Mouse (Mus musculus) olfactory bulb, adult 2 months (tissue): ENCODE measurements around the gene Adamts2. TPM values are rescaled to one million over a fixed set of nuclear protein-coding genes. Genes with fewer than 3 reads are reported as not detected.

Source experiments
- H3K27ac ChIP-seq: fragments of 200-500 bp; 2 replicates; pipeline ENCODE4 v1.5.1; 2012; ENCODE audit warnings: low read depth, low read length; ENCODE audit not compliant: insufficient read depth
- H3K4me1 ChIP-seq: fragments of 200-500 bp; 2 replicates; pipeline ENCODE4 v1.6.1; 2012; ENCODE audit warnings: low read length; ENCODE audit not compliant: control insufficient read depth, insufficient read depth
- H3K4me3 ChIP-seq: fragments of 200-500 bp; 2 replicates; pipeline ENCODE4 v1.5.1; 2012; ENCODE audit warnings: mild to moderate bottlenecking, low read depth, low read length, moderate library complexity; ENCODE audit not compliant: insufficient read depth
- CTCF ChIP-seq: fragments of 200-500 bp; IDR thresholded peaks from 2 replicates; pipeline ENCODE4 v1.5.1; 2012; ENCODE audit warnings: low read depth, mild to moderate bottlenecking, low read length, moderate library complexity; ENCODE audit not compliant: insufficient read depth
- POLR2A ChIP-seq: fragments of 200-500 bp; IDR thresholded peaks from 2 replicates; pipeline ENCODE4 v1.6.1; 2012; ENCODE audit warnings: mild to moderate bottlenecking, low read depth, low read length, moderate library complexity; ENCODE audit not compliant: insufficient read depth
- WGBS: fragments of 180-500 bp; shearing (Covaris S2); methylation state at CpG from one replicate; pipeline ENCODE4 v1.1.7; 2018; 5-methylcytosine and 5-hydroxymethylcytosine counted together
- polyA plus RNA-seq: library from polyadenylated mRNA; stranded (reverse); fragments of >200 nt; gene quantifications from 2 replicates; pipeline ENCODE4 v1.2.4, GENCODE M21; 2012; ENCODE audit warnings: low replicate concordance; ENCODE audit not compliant: missing spikeins, insufficient read depth, insufficient read length

The Adamts2 gene
- polyA plus RNA-seq, 1 experiment, result not detected

DNA sequence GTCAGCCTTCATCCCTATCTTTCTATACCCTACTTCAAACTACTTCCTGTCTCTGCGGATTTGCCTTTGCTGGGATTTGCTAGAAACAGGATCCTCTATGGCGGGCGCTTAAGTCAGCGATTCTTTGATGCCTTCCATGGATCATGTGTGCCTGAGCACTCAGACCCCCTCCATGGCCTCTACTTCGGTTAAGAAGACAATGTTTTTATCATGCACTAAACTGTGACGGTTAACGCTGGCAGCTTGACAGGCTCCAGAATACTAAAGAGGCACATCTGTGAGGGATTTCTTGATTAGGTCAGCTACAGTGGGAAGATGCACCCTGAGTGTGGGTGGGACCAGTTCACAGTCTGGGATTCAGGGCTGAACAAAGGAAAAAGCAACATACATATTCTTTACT, 101.5 kb downstream of the Adamts2 start:
- TF ChIP-seq CTCF (no peak), POLR2A (no peak)
- WGBS, result 76% methylated on average over 7 of the region's 7 CpGs
- no peak overlapping the region for H3K4me3 ChIP-seq

GRCm38 (mm10) chr11:50704511-50704910, 102.6 kb downstream of the Adamts2 start:
- H3K27ac ChIP-seq, result no peak overlapping the region
- 91% methylated on average over 2 of the region's 2 CpGs for WGBS
- TF ChIP-seq CTCF (no peak), POLR2A (no peak)
- H3K4me1 ChIP-seq, result no peaks in the 10 kb centered on the region
- no peak overlapping the region for H3K4me3 ChIP-seq

More for the DNA sequence above, 101.5 kb downstream of the Adamts2 start:
- no peaks in the 10 kb centered on the region for H3K4me1 ChIP-seq
- no peak overlapping the region for H3K27ac ChIP-seq

GRCm38 (mm10) chr11:50707259-50707658, 105.4 kb downstream of the Adamts2 start:
- 96% methylated on average over 1 of the region's 1 CpGs for WGBS
- no peak for TF ChIP-seq POLR2A
- Histone ChIP-seq H3K4me1 (no peaks in the 10 kb centered on the region), H3K4me3 (no peak overlapping the region), H3K27ac (no peak overlapping the region)

GRCm38 (mm10) chr11:50713610-50714202, 111.8 kb downstream of the Adamts2 start:
- Histone ChIP-seq H3K4me3 (no peak overlapping the region), H3K4me1 (peaks cover 14% of the 10 kb centered on the region), H3K27ac (no peak overlapping the region)
- TF ChIP-seq CTCF (no peak), POLR2A (no peak)
- 42% methylated on average over 21 of the region's 21 CpGs for WGBS

DNA sequence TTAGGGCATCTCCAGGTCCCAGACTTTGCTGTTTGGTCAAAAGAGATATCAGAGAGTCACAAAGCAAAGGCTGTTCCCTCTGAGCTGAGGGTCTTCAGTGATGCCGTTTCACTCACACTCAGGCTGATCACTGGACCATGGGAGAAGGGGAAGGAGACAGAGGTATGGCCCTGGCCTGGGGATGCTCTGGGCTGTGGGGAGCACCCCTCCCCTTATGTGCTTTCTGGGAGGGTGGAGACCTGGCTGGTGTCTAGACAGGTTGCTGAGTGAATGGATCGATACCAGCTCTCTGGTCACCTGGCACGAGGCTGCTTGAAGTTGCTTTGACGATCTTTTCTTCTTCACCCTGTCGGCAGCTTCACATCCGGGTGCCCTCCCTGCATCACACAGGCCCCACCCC, 113.2 kb downstream of the Adamts2 start:
- peaks cover 15% of the 10 kb centered on the region for H3K4me1 ChIP-seq
- no peak for TF ChIP-seq CTCF
- H3K27ac ChIP-seq, result no peak overlapping the region
- 65% methylated on average over 6 of the region's 6 CpGs for WGBS
- no peak overlapping the region for H3K4me3 ChIP-seq

- Histone ChIP-seq H3K27ac (no peak overlapping the region), H3K4me3 (no peak overlapping the region), H3K4me1 (peaks cover 19% of the 10 kb centered on the region)
- 38% methylated on average over 12 of the region's 12 CpGs for WGBS
- no peak for TF ChIP-seq CTCF
- TF ChIP-seq POLR2A, result no peak
These were observed 115.6 kb downstream of the Adamts2 start for GRCm38 (mm10) chr11:50717381-50717897.

- WGBS, result 74% methylated on average over 6 of the region's 6 CpGs
- Histone ChIP-seq H3K4me1 (peaks cover 19% of the 10 kb centered on the region), H3K27ac (no peak overlapping the region), H3K4me3 (no peak overlapping the region)
- TF ChIP-seq POLR2A, result no peak
- peak; percentile 4; the same call in 1 of the 2 replicates for TF ChIP-seq CTCF
These were observed 117.0 kb downstream of the Adamts2 start for GRCm38 (mm10) chr11:50718862-50719261.

DNA sequence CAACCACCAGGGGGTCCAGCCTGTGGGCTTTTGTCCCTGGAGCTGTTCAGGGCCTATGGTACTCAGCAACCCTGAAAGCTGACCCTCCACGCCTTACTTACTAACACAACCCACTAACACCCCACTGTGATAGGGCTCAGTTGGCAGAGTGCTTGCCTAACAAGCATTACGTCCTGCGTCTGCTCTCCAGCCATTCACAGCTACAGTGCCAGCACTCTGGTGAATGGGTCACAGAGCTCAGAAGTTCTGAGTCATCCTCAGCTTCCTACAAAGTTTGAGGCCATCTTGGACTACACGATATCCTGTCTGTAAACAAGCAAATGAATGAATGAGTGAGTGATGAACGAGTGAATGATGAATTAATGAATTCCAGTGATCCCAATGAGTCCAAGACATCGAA, 118.5 kb downstream of the Adamts2 start:
- Histone ChIP-seq H3K27ac (no peak overlapping the region), H3K4me1 (peaks cover 19% of the 10 kb centered on the region), H3K4me3 (no peak overlapping the region)
- TF ChIP-seq POLR2A, result no peak
- no peak for TF ChIP-seq CTCF
- WGBS, result 83% methylated on average over 6 of the region's 6 CpGs

- Histone ChIP-seq H3K4me1 (peaks cover 19% of the 10 kb centered on the region), H3K4me3 (no peak overlapping the region), H3K27ac (no peak overlapping the region)
- 55% methylated on average over 12 of the region's 12 CpGs for WGBS
- TF ChIP-seq CTCF (no peak), POLR2A (no peak)
These were observed 119.1 kb downstream of the Adamts2 start for GRCm38 (mm10) chr11:50720856-50721550.
